Mouse (Mus musculus): Measurements from ENCODE around the gene Gm10061. TPM values are rescaled to one million over a fixed set of nuclear protein-coding genes. Genes with fewer than 3 reads are reported as not detected.
"Not testable (repeated sequence)": the region's sequence is repeated elsewhere in the genome, so short reads cannot be mapped to it uniquely, and the experiment has no call there.

Gm10061 gene
- polyA plus RNA-seq (2014; fragmentation: Nextera tagmentation; extraction: Ambion mirVana): not detected in 2 replicates

- ATAC-seq (ENCODE audit: low FRiP score, low TSS enrichment): no peak
- H3K4me3 ChIP-seq (ENCODE audit: low read length): no peak within 1 kb of the TSS
- H3K36me3 ChIP-seq (ENCODE audit: control insufficient read depth, insufficient read depth, low read length): no peaks in the 10 kb centered on the region
- WGBS: 89% methylated on average over 1 of the region's 1 CpGs
- H3K4me1 ChIP-seq (ENCODE audit: control insufficient read depth, insufficient read depth, low read length): no peaks in the 10 kb centered on the region
- no peaks in the 10 kb centered on the region for H3K27me3 ChIP-seq (ENCODE audit: control insufficient read depth, insufficient read depth, low read length)
- no peaks in the 10 kb centered on the region for H3K9me3 ChIP-seq (ENCODE audit: control insufficient read depth, low read length)
- H3K9ac ChIP-seq (ENCODE audit: low read depth, low read length): no peak within 1 kb of the TSS
- no peak within 1 kb of the TSS for H3K27ac ChIP-seq (ENCODE audit: low read depth, low read length)
- H3K4me2 ChIP-seq (replicated peaks; ENCODE audit: low read depth, low read length): no peak within 1 kb of the TSS
Measured at GRCm38 (mm10) chr16:89150786-89151185, at the start of gene Gm10061. TSS of gene Gm10061 (plus strand) at chr16:89151086.

DNA sequence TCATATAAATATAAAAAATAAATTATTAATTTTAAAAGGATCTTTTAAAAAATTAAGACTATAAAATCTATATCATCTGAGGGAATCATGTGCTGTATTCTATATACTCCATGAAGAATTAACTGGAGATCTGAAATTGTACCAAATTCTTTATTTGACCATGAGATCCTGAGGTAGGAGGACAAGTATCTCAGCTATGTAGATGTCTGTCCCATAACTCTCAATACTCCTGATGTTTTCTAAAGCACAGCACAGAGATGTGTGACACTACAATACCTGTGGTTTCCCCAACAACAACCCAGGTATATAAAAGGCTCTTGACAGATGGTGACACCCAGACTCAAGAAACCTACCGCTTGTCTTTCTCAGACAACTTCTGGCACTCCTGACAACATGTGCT is 10.3 kb upstream of the Gm10061 start, which contains the start of gene Gm6358:
Gm6358 (plus strand) TSS at position 301 of the 400 bp plus-strand sequence.
- Histone ChIP-seq H3K27me3 (ENCODE audit: control insufficient read depth, insufficient read depth, low read length) (no peaks in the 10 kb centered on the region), H3K36me3 (ENCODE audit: control insufficient read depth, insufficient read depth, low read length) (no peaks in the 10 kb centered on the region), H3K4me3 (ENCODE audit: low read length) (no peak within 1 kb of the TSS), H3K27ac (ENCODE audit: low read depth, low read length) (no peak within 1 kb of the TSS), H3K9ac (ENCODE audit: low read depth, low read length) (no peak within 1 kb of the TSS), H3K4me1 (ENCODE audit: control insufficient read depth, insufficient read depth, low read length) (no peaks in the 10 kb centered on the region), H3K4me2 (replicated peaks; ENCODE audit: low read depth, low read length) (no peak within 1 kb of the TSS), H3K9me3 (ENCODE audit: control insufficient read depth, low read length) (no peaks in the 10 kb centered on the region)
- 91% methylated on average over 1 of the region's 1 CpGs for whole genome bisulfite sequencing
- ATAC-seq (ENCODE audit: low FRiP score, low TSS enrichment): no peak

DNA sequence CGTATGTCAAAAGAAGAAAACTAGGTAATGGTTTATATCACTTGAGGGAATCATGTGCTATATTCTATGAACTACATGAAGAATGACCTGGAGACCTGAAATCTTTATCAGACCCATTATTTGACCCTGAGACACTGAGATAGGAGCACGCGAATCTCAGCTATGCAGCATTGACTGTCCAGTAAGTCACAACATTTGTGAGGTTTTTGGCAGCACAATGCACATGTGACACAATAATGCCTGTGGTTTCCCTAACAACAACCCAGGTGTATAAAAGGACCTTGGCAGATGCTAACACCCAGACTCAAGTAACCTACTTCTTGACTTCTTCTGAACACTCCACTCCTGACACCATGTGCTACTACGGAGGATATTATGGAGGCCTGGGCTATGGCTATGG is 6.8 kb downstream of the Gm10061 start, which contains the start of gene Gm9789:
Gm9789 (plus strand) TSS at position 301 of the 400 bp plus-strand sequence.
- H3K9me3 ChIP-seq (ENCODE audit: control insufficient read depth, low read length): no peaks in the 10 kb centered on the region

GRCm38 (mm10) chr16:89169190-89169589 is 18.3 kb downstream of the Gm10061 start, which contains the start of gene Gm7735:
TSS of gene Gm7735 (plus strand) at chr16:89169490.
- H3K9me3 ChIP-seq (ENCODE audit: control insufficient read depth, low read length); ATAC-seq (ENCODE audit: low FRiP score, low TSS enrichment); H3K27me3 ChIP-seq (ENCODE audit: control insufficient read depth, insufficient read depth, low read length); H3K36me3 ChIP-seq (ENCODE audit: control insufficient read depth, insufficient read depth, low read length); H3K4me1 ChIP-seq (ENCODE audit: control insufficient read depth, insufficient read depth, low read length); H3K27ac ChIP-seq (ENCODE audit: low read depth, low read length); H3K4me3 ChIP-seq (ENCODE audit: low read length); H3K9ac ChIP-seq (ENCODE audit: low read depth, low read length); H3K4me2 ChIP-seq (replicated peaks; ENCODE audit: low read depth, low read length): not testable (repeated sequence)

More for the DNA sequence above, 6.8 kb downstream of the Gm10061 start, which contains the start of gene Gm9789:
- Histone ChIP-seq H3K4me1 (ENCODE audit: control insufficient read depth, insufficient read depth, low read length) (no peaks in the 10 kb centered on the region), H3K36me3 (ENCODE audit: control insufficient read depth, insufficient read depth, low read length) (no peaks in the 10 kb centered on the region), H3K27me3 (ENCODE audit: control insufficient read depth, insufficient read depth, low read length) (no peaks in the 10 kb centered on the region), H3K4me2 (replicated peaks; ENCODE audit: low read depth, low read length) (no peak within 1 kb of the TSS), H3K4me3 (ENCODE audit: low read length) (no peak within 1 kb of the TSS), H3K9ac (ENCODE audit: low read depth, low read length) (no peak within 1 kb of the TSS), H3K27ac (ENCODE audit: low read depth, low read length) (no peak within 1 kb of the TSS)
- WGBS: 82% methylated on average over 4 of the region's 4 CpGs
- ATAC-seq (ENCODE audit: low FRiP score, low TSS enrichment): no peak

DNA sequence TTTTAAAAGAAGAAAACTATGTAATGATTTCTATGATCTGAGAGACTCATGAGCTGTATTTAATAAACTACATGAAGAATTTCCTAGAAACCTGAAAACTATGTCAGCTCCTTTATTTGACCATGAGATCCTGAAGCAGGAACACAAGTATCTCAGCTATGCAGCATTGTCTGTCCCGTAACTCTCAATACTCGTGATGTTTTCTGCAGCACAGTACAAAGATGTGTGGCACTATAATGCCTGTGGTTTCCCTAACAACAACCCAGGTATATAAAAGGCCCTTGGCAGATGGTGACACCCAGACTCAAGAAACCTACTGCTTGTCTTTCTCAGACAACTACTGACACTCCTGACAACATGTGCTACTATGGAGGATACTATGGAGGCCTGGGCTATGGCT is 23.5 kb downstream of the Gm10061 start, which contains the start of gene 1110057P08Rik:
1110057P08Rik (plus strand) TSS at position 301 of the 400 bp plus-strand sequence.
- 75% methylated on average over 2 of the region's 2 CpGs for WGBS
- Histone ChIP-seq H3K4me1 (ENCODE audit: control insufficient read depth, insufficient read depth, low read length) (no peaks in the 10 kb centered on the region), H3K4me3 (ENCODE audit: low read length) (no peak within 1 kb of the TSS), H3K27me3 (ENCODE audit: control insufficient read depth, insufficient read depth, low read length) (no peaks in the 10 kb centered on the region), H3K9me3 (ENCODE audit: control insufficient read depth, low read length) (no peaks in the 10 kb centered on the region), H3K4me2 (replicated peaks; ENCODE audit: low read depth, low read length) (no peak within 1 kb of the TSS), H3K36me3 (ENCODE audit: control insufficient read depth, insufficient read depth, low read length) (no peaks in the 10 kb centered on the region), H3K9ac (ENCODE audit: low read depth, low read length) (no peak within 1 kb of the TSS), H3K27ac (ENCODE audit: low read depth, low read length) (no peak within 1 kb of the TSS)
- no peak for ATAC-seq (ENCODE audit: low FRiP score, low TSS enrichment)

GRCm38 (mm10) chr16:89188621-89189020 is 37.7 kb downstream of the Gm10061 start:
- no peak overlapping the region for H3K9ac ChIP-seq (ENCODE audit: low read depth, low read length)
- WGBS: 74% methylated on average over 4 of the region's 4 CpGs
- H3K9me3 ChIP-seq (ENCODE audit: control insufficient read depth, low read length): no peaks in the 10 kb centered on the region
- ATAC-seq (ENCODE audit: low FRiP score, low TSS enrichment): no peak
- no peak overlapping the region for H3K4me2 ChIP-seq (replicated peaks; ENCODE audit: low read depth, low read length)
- no peak overlapping the region for H3K4me3 ChIP-seq (ENCODE audit: low read length)
- H3K27me3 ChIP-seq (ENCODE audit: control insufficient read depth, insufficient read depth, low read length): no peaks in the 10 kb centered on the region
- H3K4me1 ChIP-seq (ENCODE audit: control insufficient read depth, insufficient read depth, low read length): no peaks in the 10 kb centered on the region
- H3K36me3 ChIP-seq (ENCODE audit: control insufficient read depth, insufficient read depth, low read length): no peaks in the 10 kb centered on the region
- no peak overlapping the region for H3K27ac ChIP-seq (ENCODE audit: low read depth, low read length)

Other genes with a start within 250 kb of the Gm10061 start
- gene Krtap19-9b, start 218.8 kb upstream of the Gm10061 start, polyA plus RNA-seq (2014; fragmentation: Nextera tagmentation; extraction: Ambion mirVana): not detected in 2 replicates
- not detected in 2 replicates for gene Krtap16-3, start 188.2 kb upstream of the Gm10061 start, polyA plus RNA-seq (2014; fragmentation: Nextera tagmentation; extraction: Ambion mirVana)
- not detected in 2 replicates for gene Krtap22-2, start 140.3 kb upstream of the Gm10061 start, polyA plus RNA-seq (2014; fragmentation: Nextera tagmentation; extraction: Ambion mirVana)
- not detected in 2 replicates for gene Gm10229, start 135.8 kb upstream of the Gm10061 start, polyA plus RNA-seq (2014; fragmentation: Nextera tagmentation; extraction: Ambion mirVana)
- gene Krtap6-1, start 119.4 kb upstream of the Gm10061 start, polyA plus RNA-seq (2014; fragmentation: Nextera tagmentation; extraction: Ambion mirVana): not detected in 2 replicates
- not detected in 2 replicates for gene Gm10228, start 109.6 kb upstream of the Gm10061 start, polyA plus RNA-seq (2014; fragmentation: Nextera tagmentation; extraction: Ambion mirVana)
- not detected in 2 replicates for gene Krtap6-5, start 103.2 kb upstream of the Gm10061 start, polyA plus RNA-seq (2014; fragmentation: Nextera tagmentation; extraction: Ambion mirVana)
- not detected in 2 replicates for gene 1110025L11Rik, start 87.1 kb upstream of the Gm10061 start, polyA plus RNA-seq (2014; fragmentation: Nextera tagmentation; extraction: Ambion mirVana)
- not detected in 2 replicates for gene Krtap6-3, start 67.1 kb upstream of the Gm10061 start, polyA plus RNA-seq (2014; fragmentation: Nextera tagmentation; extraction: Ambion mirVana)
- not detected in 2 replicates for gene Gm6358, start 10.2 kb upstream of the Gm10061 start, polyA plus RNA-seq (2014; fragmentation: Nextera tagmentation; extraction: Ambion mirVana)
- not detected in 2 replicates for gene Gm9789, start 6.9 kb downstream of the Gm10061 start, polyA plus RNA-seq (2014; fragmentation: Nextera tagmentation; extraction: Ambion mirVana)
- not detected in 2 replicates for gene Gm7735, start 18.4 kb downstream of the Gm10061 start, polyA plus RNA-seq (2014; fragmentation: Nextera tagmentation; extraction: Ambion mirVana)
- gene 1110057P08Rik, start 23.6 kb downstream of the Gm10061 start, polyA plus RNA-seq (2014; fragmentation: Nextera tagmentation; extraction: Ambion mirVana): not detected in 2 replicates
- not detected in 2 replicates for gene Krtap20-2, start 54.8 kb downstream of the Gm10061 start, polyA plus RNA-seq (2014; fragmentation: Nextera tagmentation; extraction: Ambion mirVana)